Mouse (Mus musculus): ENCODE data around the gene Gm21887. TPM values are rescaled to one million over a fixed set of nuclear protein-coding genes. Genes with fewer than 3 reads are reported as not detected.
A peak's percentile ranks its signal among the peaks of the same experiment; 100 is the strongest.
"Not testable (repeated sequence)": the region's sequence is repeated elsewhere in the genome, so short reads cannot be mapped to it uniquely, and the experiment has no call there.

The Gm21887 gene
- polyA plus RNA-seq, 1 experiment from 2014 or later, result 321 TPM

- H3K27me3 ChIP-seq (ENCODE audit: control insufficient read depth, insufficient read depth, low read length); H3K36me3 ChIP-seq (ENCODE audit: control insufficient read depth, insufficient read depth, low read length); H3K27ac ChIP-seq (ENCODE audit: low read depth, low read length); DNase-seq (ENCODE audit: low spot score); ATAC-seq (replicated peaks; ENCODE audit: low FRiP score); H3K4me2 ChIP-seq (ENCODE audit: low read depth, low read length, severe bottlenecking); H3K4me3 ChIP-seq (ENCODE audit: low read depth, low read length); H3K4me1 ChIP-seq (replicated peaks; ENCODE audit: control insufficient read depth, insufficient read depth, low read length); H3K9ac ChIP-seq (ENCODE audit: low read length): not testable (repeated sequence)
- 30% methylated on average over 2 of the region's 33 CpGs for WGBS
- H3K9me3 ChIP-seq (ENCODE audit: control insufficient read depth, low read length), result peaks cover 10% of the 10 kb centered on the region
These were observed 15.2 kb upstream of the Gm21887 start for GRCm38 (mm10) chrX:169994011-169994865.

GRCm38 (mm10) chrX:169994866-169995711 is 14.4 kb upstream of the Gm21887 start:
- H3K4me2 ChIP-seq (ENCODE audit: low read depth, low read length, severe bottlenecking); H3K9me3 ChIP-seq (ENCODE audit: control insufficient read depth, low read length); H3K36me3 ChIP-seq (ENCODE audit: control insufficient read depth, insufficient read depth, low read length); H3K4me3 ChIP-seq (ENCODE audit: low read depth, low read length); ATAC-seq (replicated peaks; ENCODE audit: low FRiP score); H3K4me1 ChIP-seq (replicated peaks; ENCODE audit: control insufficient read depth, insufficient read depth, low read length); H3K27ac ChIP-seq (ENCODE audit: low read depth, low read length); H3K9ac ChIP-seq (ENCODE audit: low read length); H3K27me3 ChIP-seq (ENCODE audit: control insufficient read depth, insufficient read depth, low read length): not testable (repeated sequence)
- WGBS, result 29% methylated on average over 2 of the region's 2 CpGs
- peak; percentile 64 for DNase-seq (ENCODE audit: low spot score)

GRCm38 (mm10) chrX:169995909-169996521 is 13.4 kb upstream of the Gm21887 start:
- H3K27ac ChIP-seq (ENCODE audit: low read depth, low read length); H3K4me2 ChIP-seq (ENCODE audit: low read depth, low read length, severe bottlenecking); H3K4me3 ChIP-seq (ENCODE audit: low read depth, low read length); H3K9ac ChIP-seq (ENCODE audit: low read length); H3K27me3 ChIP-seq (ENCODE audit: control insufficient read depth, insufficient read depth, low read length); ATAC-seq (replicated peaks; ENCODE audit: low FRiP score); H3K36me3 ChIP-seq (ENCODE audit: control insufficient read depth, insufficient read depth, low read length); H3K4me1 ChIP-seq (replicated peaks; ENCODE audit: control insufficient read depth, insufficient read depth, low read length); H3K9me3 ChIP-seq (ENCODE audit: control insufficient read depth, low read length): not testable (repeated sequence)
- WGBS, result 40% methylated on average over 3 of the region's 17 CpGs
- peak; percentile 37 for DNase-seq (ENCODE audit: low spot score)

GRCm38 (mm10) chrX:169996926-169997325 is 12.5 kb upstream of the Gm21887 start:
- not testable (repeated sequence) for ATAC-seq (replicated peaks; ENCODE audit: low FRiP score); H3K4me1 ChIP-seq (replicated peaks; ENCODE audit: control insufficient read depth, insufficient read depth, low read length); H3K4me2 ChIP-seq (ENCODE audit: low read depth, low read length, severe bottlenecking); H3K4me3 ChIP-seq (ENCODE audit: low read depth, low read length); H3K27me3 ChIP-seq (ENCODE audit: control insufficient read depth, insufficient read depth, low read length); H3K27ac ChIP-seq (ENCODE audit: low read depth, low read length); H3K9me3 ChIP-seq (ENCODE audit: control insufficient read depth, low read length); H3K36me3 ChIP-seq (ENCODE audit: control insufficient read depth, insufficient read depth, low read length); DNase-seq (ENCODE audit: low spot score); H3K9ac ChIP-seq (ENCODE audit: low read length)
- no CpG with 5 or more reads among the region's 46 CpGs for WGBS

GRCm38 (mm10) chrX:169997456-169997853 is 12.0 kb upstream of the Gm21887 start:
- peak overlapping the region; percentile 60 for H3K4me2 ChIP-seq (ENCODE audit: low read depth, low read length, severe bottlenecking)
- peak overlapping the region; percentile 29 for H3K9ac ChIP-seq (ENCODE audit: low read length)
- H3K4me1 ChIP-seq (replicated peaks; ENCODE audit: control insufficient read depth, insufficient read depth, low read length); ATAC-seq (replicated peaks; ENCODE audit: low FRiP score); H3K9me3 ChIP-seq (ENCODE audit: control insufficient read depth, low read length); H3K36me3 ChIP-seq (ENCODE audit: control insufficient read depth, insufficient read depth, low read length); H3K27me3 ChIP-seq (ENCODE audit: control insufficient read depth, insufficient read depth, low read length): not testable (repeated sequence)
- peak; percentile 28 for DNase-seq (ENCODE audit: low spot score)
- H3K27ac ChIP-seq (ENCODE audit: low read depth, low read length), result peak overlapping the region; percentile 75
- 40% methylated on average over 30 of the region's 40 CpGs for WGBS
- peak overlapping the region; percentile 26 for H3K4me3 ChIP-seq (ENCODE audit: low read depth, low read length)

GRCm38 (mm10) chrX:169997854-169998456 is 11.5 kb upstream of the Gm21887 start:
- H3K27ac ChIP-seq (ENCODE audit: low read depth, low read length), result peak overlapping the region; percentile 75
- WGBS, result 27% methylated on average over 17 of the region's 37 CpGs
- H3K4me2 ChIP-seq (ENCODE audit: low read depth, low read length, severe bottlenecking), result peak overlapping the region; percentile 60
- H3K4me3 ChIP-seq (ENCODE audit: low read depth, low read length), result peak overlapping the region; percentile 26
- not testable (repeated sequence) for H3K27me3 ChIP-seq (ENCODE audit: control insufficient read depth, insufficient read depth, low read length); H3K36me3 ChIP-seq (ENCODE audit: control insufficient read depth, insufficient read depth, low read length); H3K4me1 ChIP-seq (replicated peaks; ENCODE audit: control insufficient read depth, insufficient read depth, low read length); H3K9me3 ChIP-seq (ENCODE audit: control insufficient read depth, low read length)
- ATAC-seq (replicated peaks; ENCODE audit: low FRiP score) (peak; percentile 91), DNase-seq (ENCODE audit: low spot score) (peak; percentile 81)
- H3K9ac ChIP-seq (ENCODE audit: low read length), result peak overlapping the region; percentile 29; the same call in 1 of the 2 replicates

- not testable (repeated sequence) for H3K27me3 ChIP-seq (ENCODE audit: control insufficient read depth, insufficient read depth, low read length); ATAC-seq (replicated peaks; ENCODE audit: low FRiP score); H3K9me3 ChIP-seq (ENCODE audit: control insufficient read depth, low read length); H3K36me3 ChIP-seq (ENCODE audit: control insufficient read depth, insufficient read depth, low read length); H3K27ac ChIP-seq (ENCODE audit: low read depth, low read length); DNase-seq (ENCODE audit: low spot score); H3K4me2 ChIP-seq (ENCODE audit: low read depth, low read length, severe bottlenecking); H3K4me3 ChIP-seq (ENCODE audit: low read depth, low read length); H3K4me1 ChIP-seq (replicated peaks; ENCODE audit: control insufficient read depth, insufficient read depth, low read length); H3K9ac ChIP-seq (ENCODE audit: low read length)
- 0% methylated on average over 1 of the region's 4 CpGs for WGBS
These were observed 10.8 kb upstream of the Gm21887 start for GRCm38 (mm10) chrX:169998559-169999219.

Measured in forebrain, embryonic 11.5 days (tissue).